ENCODE assay signal across 8 mouse cellular contexts in the genomic region with DNA sequence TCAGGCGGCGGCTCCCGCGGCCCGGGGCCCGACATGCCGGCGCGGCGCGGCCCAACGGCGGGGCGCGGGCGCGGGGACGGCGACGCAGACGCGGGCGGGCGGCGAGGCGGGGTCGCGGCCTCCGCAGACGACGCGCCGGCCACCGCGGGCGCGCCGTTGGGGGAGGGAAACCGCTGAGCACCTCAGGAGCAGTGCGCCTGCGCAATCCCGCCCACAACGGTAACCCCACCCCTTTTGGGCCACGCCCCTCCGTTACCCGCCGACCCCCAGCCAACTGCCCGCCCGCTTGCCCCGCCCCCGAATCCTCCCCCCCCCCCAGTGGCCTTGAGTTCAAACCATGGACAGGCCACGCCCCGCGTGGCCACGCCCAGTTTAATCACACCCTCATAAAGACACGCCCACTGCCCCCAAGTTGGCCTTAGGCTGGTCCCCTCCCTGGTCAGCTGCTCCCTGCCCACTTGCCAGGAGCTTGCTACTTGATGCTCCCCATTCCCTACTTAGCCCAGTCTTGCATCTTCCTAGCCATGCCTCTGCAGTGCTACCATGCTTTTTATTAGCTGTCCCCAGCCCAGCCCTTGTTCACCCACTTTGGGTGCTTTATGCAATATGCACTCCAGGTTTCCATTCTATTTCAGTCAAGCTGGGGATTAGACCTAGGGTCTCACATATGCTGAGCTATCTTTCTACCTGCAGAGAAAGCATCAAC. TPM values are rescaled to one million over a fixed set of nuclear protein-coding genes. Genes with fewer than 3 reads are reported as not detected.
DNase-seq lines count a peak whose midpoint lies in the region; ATAC-seq and TF ChIP-seq lines count a peak whose summit lies in the region.

A gene (minus strand): TSS at position 154 of the 706 bp plus-strand sequence.

- TF ChIP-seq CTCF in lung, embryonic 14.5 days (IDR thresholded peaks at IDR 0.05; ENCODE audit: low read depth), result no peak

- ATAC-seq in lung, embryonic 14.5 days (ENCODE audit: insufficient read depth), result no peak
- no peak for ATAC-seq in forebrain, embryonic 13.5 days
- no peak for ATAC-seq in limb, embryonic 14.5 days (ENCODE audit: low FRiP score, low read depth)
- no peak for ATAC-seq in stomach, embryonic 16.5 days (ENCODE audit: insufficient read depth, low FRiP score)
- ATAC-seq in activated CD4-positive, CD25-positive, alpha-beta regulatory T cell, adult 4 months, result no peak

- peak within 1 kb of the TSS; percentile 53 for H3K4me2 ChIP-seq in lung, embryonic 14.5 days
- H3K4me2 ChIP-seq in forebrain, embryonic 13.5 days, result peak within 1 kb of the TSS; percentile 51
- peak within 1 kb of the TSS; percentile 46 for H3K4me2 ChIP-seq in limb, embryonic 14.5 days (replicated peaks; ENCODE audit: low read depth, low read length, severe bottlenecking)
- peak within 1 kb of the TSS; percentile 46 for H3K4me2 ChIP-seq in stomach, embryonic 16.5 days (ENCODE audit: low read depth, low read length)

- H3K27ac ChIP-seq in lung, embryonic 14.5 days (ENCODE audit: low read depth), result no peak within 1 kb of the TSS
- H3K27ac ChIP-seq in forebrain, embryonic 13.5 days, result no peak within 1 kb of the TSS
- no peak within 1 kb of the TSS for H3K27ac ChIP-seq in limb, embryonic 14.5 days (replicated peaks; ENCODE audit: low read depth, low read length)
- H3K27ac ChIP-seq in stomach, embryonic 16.5 days (ENCODE audit: low read length), result no peak within 1 kb of the TSS

- TF ChIP-seq POLR2A in limb, embryonic 14.5 days (IDR thresholded peaks at IDR 0.05; ENCODE audit: borderline replicate concordance, extremely low read depth, insufficient read depth, insufficient read length), result no peak

- 3% methylated on average over 24 of the region's 56 CpGs for WGBS in lung, embryonic 14.5 days
- WGBS in forebrain, embryonic 13.5 days, result 2% methylated on average over 31 of the region's 56 CpGs
- WGBS in limb, embryonic 14.5 days, result 3% methylated on average over 10 of the region's 56 CpGs
- 4% methylated on average over 55 of the region's 56 CpGs for WGBS in stomach, embryonic 16.5 days

- H3K9me3 ChIP-seq in lung, embryonic 14.5 days (ENCODE audit: low read depth, low read length), result peaks cover 16% of the 10 kb centered on the region
- peaks cover 22% of the 10 kb centered on the region for H3K9me3 ChIP-seq in forebrain, embryonic 13.5 days (replicated peaks)
- peaks cover 21% of the 10 kb centered on the region for H3K9me3 ChIP-seq in limb, embryonic 14.5 days (ENCODE audit: control insufficient read depth, low read length)
- H3K9me3 ChIP-seq in stomach, embryonic 16.5 days (replicated peaks; ENCODE audit: control insufficient read depth, low read length), result peaks cover 18% of the 10 kb centered on the region

- H3K27me3 ChIP-seq in lung, embryonic 14.5 days (ENCODE audit: insufficient read depth, low read length), result peaks cover 30% of the 10 kb centered on the region
- H3K27me3 ChIP-seq in forebrain, embryonic 13.5 days, result peaks cover 67% of the 10 kb centered on the region
- peaks cover 36% of the 10 kb centered on the region for H3K27me3 ChIP-seq in limb, embryonic 14.5 days (ENCODE audit: control insufficient read depth, insufficient read depth, low read length)
- peaks cover 37% of the 10 kb centered on the region for H3K27me3 ChIP-seq in stomach, embryonic 16.5 days (ENCODE audit: control insufficient read depth, insufficient read depth, low read length)

- peak; percentile 17 for DNase-seq in lung, embryonic 14.5 days
- DNase-seq in lung, postnatal 14 days, result no peak
- DNase-seq in limb, embryonic 14.5 days (ENCODE audit: low spot score), result no peak
- DNase-seq in cerebellum, postnatal 25 days, result no peak
- DNase-seq in right cerebral cortex, postnatal 36 days (ENCODE audit: low spot score in 2 of 2), result no peak

- peak within 1 kb of the TSS; percentile 37 for H3K4me3 ChIP-seq in lung, embryonic 14.5 days (ENCODE audit: low read depth, low read length)
- peak within 1 kb of the TSS; percentile 37 for H3K4me3 ChIP-seq in forebrain, embryonic 13.5 days
- H3K4me3 ChIP-seq in limb, embryonic 14.5 days (replicated peaks; ENCODE audit: low read length), result peak within 1 kb of the TSS; percentile 39
- peak within 1 kb of the TSS; percentile 37 for H3K4me3 ChIP-seq in stomach, embryonic 16.5 days (replicated peaks; ENCODE audit: low read length)

- H3K9ac ChIP-seq in lung, embryonic 14.5 days, result no peak within 1 kb of the TSS
- no peak within 1 kb of the TSS for H3K9ac ChIP-seq in forebrain, embryonic 13.5 days
- peak within 1 kb of the TSS; percentile 34 for H3K9ac ChIP-seq in limb, embryonic 14.5 days (ENCODE audit: low read depth, low read length, severe bottlenecking)
- H3K9ac ChIP-seq in stomach, embryonic 16.5 days (ENCODE audit: low read length), result peak within 1 kb of the TSS; percentile 35

- H3K36me3 ChIP-seq in lung, embryonic 14.5 days (ENCODE audit: insufficient read depth), result no peaks in the 10 kb centered on the region
- H3K36me3 ChIP-seq in forebrain, embryonic 13.5 days (ENCODE audit: poor library complexity, severe bottlenecking), result no peaks in the 10 kb centered on the region
- no peaks in the 10 kb centered on the region for H3K36me3 ChIP-seq in limb, embryonic 14.5 days (ENCODE audit: control insufficient read depth, insufficient read depth, low read length)
- no peaks in the 10 kb centered on the region for H3K36me3 ChIP-seq in stomach, embryonic 16.5 days (ENCODE audit: control insufficient read depth, insufficient read depth, low read length)

- no peaks in the 10 kb centered on the region for H3K4me1 ChIP-seq in lung, embryonic 14.5 days (ENCODE audit: insufficient read depth)
- peaks cover 5% of the 10 kb centered on the region; the same call in 1 of the 2 replicates for H3K4me1 ChIP-seq in forebrain, embryonic 13.5 days
- no peaks in the 10 kb centered on the region for H3K4me1 ChIP-seq in limb, embryonic 14.5 days (ENCODE audit: control insufficient read depth, insufficient read depth, low read length)
- no peaks in the 10 kb centered on the region; the same call in 1 of the 2 replicates for H3K4me1 ChIP-seq in stomach, embryonic 16.5 days (ENCODE audit: control insufficient read depth, insufficient read depth, low read length)

RNA-seq across cellular contexts. Expression of the gene that starts here (rescaled TPM):
- polyA plus RNA-seq in lung, embryonic 14.5 days (2014; fragmentation: Nextera tagmentation; extraction: Ambion mirVana), result 0.14 and 0.17 TPM in 2 replicates
- 0.08 TPM in 1 of 2 replicates, not detected in the other for polyA plus RNA-seq in forebrain, embryonic 13.5 days (2015; fragmentation: Nextera tagmentation; extraction: Ambion mirVana)
- polyA plus RNA-seq in limb, embryonic 14.5 days (2012; rRNA removed), result 1.8 and 2.0 TPM in 2 replicates
- 0.70 and 0.98 TPM in 2 replicates for polyA plus RNA-seq in limb, embryonic 14.5 days (2014; fragmentation: Nextera tagmentation; extraction: Ambion mirVana)
- polyA plus RNA-seq in stomach, embryonic 16.5 days (2015; fragmentation: Nextera tagmentation; extraction: Ambion mirVana), result 0.12 TPM in 1 of 2 replicates, not detected in the other
- not detected for polyA plus RNA-seq in activated CD4-positive, CD25-positive, alpha-beta regulatory T cell, adult 4 months (2017; shearing (Covaris generic))

Comparison
In these comparisons a context has a peak if more than half of its experiments do, and no peak if none do; other contexts are left out.
1. Peak in DNase-seq, H3K4me3 ChIP-seq and H3K4me2 ChIP-seq in lung, embryonic 14.5 days; RNA of the gene not detected or under 1 TPM.
2. H3K9ac ChIP-seq: peak in limb, embryonic 14.5 days (single experiment) and stomach, embryonic 16.5 days (single experiment); none in lung, embryonic 14.5 days (single experiment) and forebrain, embryonic 13.5 days (single experiment).
3. Peak in every context shown above with its lines, with median percentiles within 50 percentile points of each other: H3K4me2 ChIP-seq and H3K4me3 ChIP-seq.